Mouse (Mus musculus): ENCODE measurements around the gene Rfc5. TPM values are rescaled to one million over a fixed set of nuclear protein-coding genes. Genes with fewer than 3 reads are reported as not detected.
A peak's percentile ranks its signal among the peaks of the same experiment; 100 is the strongest.
"Not testable (repeated sequence)": the region's sequence is repeated elsewhere in the genome, so short reads cannot be mapped to it uniquely, and the experiment has no call there.

Rfc5 gene
- polyA plus RNA-seq, 1 experiment from 2014 or later, result 155 TPM

- Histone ChIP-seq H3K9me3 (no peaks in the 10 kb centered on the region), H3K4me3 (peak within 1 kb of the TSS; percentile 95), H3K27ac (peak within 1 kb of the TSS; percentile 94), H3K27me3 (ENCODE audit: poor library complexity, severe bottlenecking) (peaks cover 14% of the 10 kb centered on the region), H3K36me3 (replicated peaks) (no peaks in the 10 kb centered on the region), H3K4me1 (peaks cover 63% of the 10 kb centered on the region)
- peak; percentile 78 for DNase-seq (ENCODE audit: extremely low spot score, low spot score)
- WGBS, result 2% methylated on average over 35 of the region's 54 CpGs
Observed at GRCm38 (mm10) chr5:117357129-117357477, 31.7 kb downstream of the Rfc5 start, which contains the start of gene Wsb2. Gene Wsb2, plus strand, starts transcription at chr5:117357304.

DNA sequence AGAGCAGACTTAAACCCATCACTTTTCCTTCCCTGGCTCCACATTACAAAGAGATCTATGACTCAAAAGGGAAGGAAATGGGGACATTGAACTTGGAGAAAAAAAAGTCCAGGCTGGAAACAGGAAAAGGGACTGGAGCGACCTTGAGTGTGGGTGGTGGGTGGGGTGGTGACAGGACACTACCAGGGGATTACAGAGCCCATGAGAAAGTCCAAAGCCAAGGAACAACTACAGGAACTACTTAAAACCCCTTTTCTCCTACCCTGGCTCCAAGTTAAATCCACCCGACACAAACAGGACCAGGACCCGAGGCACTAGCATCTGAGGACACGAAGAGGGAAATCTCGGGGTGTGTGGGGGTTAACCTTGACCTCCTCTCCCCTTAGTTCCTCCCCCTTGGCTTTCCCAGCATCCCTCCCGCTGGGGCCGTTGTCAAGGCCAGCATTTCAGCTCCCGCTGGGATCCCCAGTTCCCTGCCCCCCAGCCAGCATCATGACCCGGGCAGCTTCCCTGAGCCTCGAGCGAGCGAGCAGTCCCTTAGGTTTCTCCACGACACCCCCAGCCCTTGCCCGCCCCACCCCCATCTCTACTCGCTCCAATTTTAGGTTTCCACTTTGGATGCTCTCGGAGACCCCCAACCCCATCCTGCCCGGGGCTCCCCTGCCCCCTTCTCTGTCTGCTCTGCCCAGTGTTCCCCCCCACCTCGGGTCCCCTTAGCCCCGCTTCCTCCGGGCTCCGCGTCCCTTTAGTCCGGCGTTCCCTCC lies 32.3 kb downstream of the Rfc5 start:
- H3K36me3 ChIP-seq (replicated peaks), result no peaks in the 10 kb centered on the region
- H3K27me3 ChIP-seq (ENCODE audit: poor library complexity, severe bottlenecking), result peaks cover 14% of the 10 kb centered on the region
- peak overlapping the region; percentile 94 for H3K27ac ChIP-seq
- H3K4me3 ChIP-seq, result peak overlapping the region; percentile 95
- H3K9me3 ChIP-seq, result no peaks in the 10 kb centered on the region
- under 1% methylated on average over 23 of the region's 24 CpGs for WGBS
- peaks cover 58% of the 10 kb centered on the region for H3K4me1 ChIP-seq
- peak; percentile 54 for DNase-seq (ENCODE audit: extremely low spot score, low spot score)

DNA sequence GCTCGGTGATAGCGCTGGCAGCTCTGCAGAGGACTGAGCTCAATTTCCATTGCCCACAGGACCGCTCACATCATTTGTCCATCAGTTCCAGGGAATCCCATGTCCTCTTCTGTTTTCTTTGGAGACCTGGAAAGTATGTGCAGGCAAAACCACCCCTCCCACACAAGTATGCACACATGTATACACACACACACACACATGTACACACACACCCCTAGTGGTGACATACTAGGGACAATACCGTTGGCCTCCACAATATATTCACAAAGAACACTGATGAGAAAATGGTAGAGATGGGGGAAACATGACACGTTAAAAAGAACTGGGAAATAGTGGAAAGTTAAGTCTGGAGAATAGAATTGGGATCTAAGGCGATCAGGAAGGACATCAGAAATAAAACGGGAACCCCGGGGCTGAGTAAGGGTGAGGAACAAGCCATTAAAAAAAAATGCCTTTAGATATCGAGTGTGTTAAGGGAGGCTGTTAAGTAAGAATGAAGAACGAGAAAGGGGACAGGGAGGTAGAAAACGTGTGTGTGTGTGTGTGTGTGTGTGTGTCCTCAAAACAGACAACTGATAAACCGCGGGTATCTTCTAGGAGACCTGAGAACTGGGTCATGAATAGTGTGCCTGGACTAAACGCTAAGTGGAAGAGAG lies 33.1 kb downstream of the Rfc5 start:
- Histone ChIP-seq H3K4me1 (peaks cover 50% of the 10 kb centered on the region), H3K27ac (peak overlapping the region; percentile 94; the same call in 1 of the 2 replicates), H3K4me3 (peak overlapping the region; percentile 95), H3K9me3 (no peaks in the 10 kb centered on the region), H3K27me3 (ENCODE audit: poor library complexity, severe bottlenecking) (peaks cover 14% of the 10 kb centered on the region), H3K36me3 (replicated peaks) (no peaks in the 10 kb centered on the region)
- no peak for DNase-seq (ENCODE audit: extremely low spot score, low spot score)
- WGBS, result 61% methylated on average over 14 of the region's 14 CpGs

DNA sequence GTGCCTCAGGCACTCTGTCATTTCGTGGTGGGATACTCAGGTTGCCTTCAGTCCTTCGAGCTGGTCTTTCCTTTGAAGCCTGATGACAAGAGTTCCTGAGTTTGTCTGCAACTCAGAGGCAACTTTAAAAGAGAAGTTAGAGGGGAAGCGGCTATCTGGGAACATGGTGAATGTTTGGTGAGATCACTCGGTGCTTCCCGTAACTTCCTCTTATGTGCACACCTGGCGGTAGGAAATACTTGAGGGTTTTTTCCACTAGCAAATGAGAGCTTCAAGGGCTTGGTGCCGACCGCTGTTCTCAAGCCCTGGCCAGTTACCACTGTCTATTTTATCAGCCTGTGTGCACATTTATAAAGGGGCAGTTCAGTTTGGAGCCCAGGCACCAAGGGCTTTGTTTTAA lies 34.7 kb downstream of the Rfc5 start:
- Histone ChIP-seq H3K36me3 (replicated peaks) (0 out of 2 replicates have a peak, but pooled peaks cover under 1% of the 10 kb centered on the region), H3K27me3 (ENCODE audit: poor library complexity, severe bottlenecking) (peaks cover 14% of the 10 kb centered on the region), H3K9me3 (no peaks in the 10 kb centered on the region), H3K4me1 (peaks cover 39% of the 10 kb centered on the region), H3K27ac (no peak overlapping the region), H3K4me3 (no peak overlapping the region)
- 84% methylated on average over 8 of the region's 8 CpGs for WGBS
- no peak for DNase-seq (ENCODE audit: extremely low spot score, low spot score)

GRCm38 (mm10) chr5:117348279-117348678 lies 40.6 kb downstream of the Rfc5 start:
- peaks cover 9% of the 10 kb centered on the region for H3K36me3 ChIP-seq (replicated peaks)
- peak; percentile 82 for DNase-seq (ENCODE audit: extremely low spot score, low spot score)
- no peaks in the 10 kb centered on the region for H3K27me3 ChIP-seq (ENCODE audit: poor library complexity, severe bottlenecking)
- peak overlapping the region; percentile 56; the same call in 1 of the 2 replicates for H3K27ac ChIP-seq
- WGBS, result 26% methylated on average over 19 of the region's 19 CpGs
- H3K4me1 ChIP-seq, result peaks cover 17% of the 10 kb centered on the region
- H3K4me3 ChIP-seq, result peak overlapping the region; percentile 11
- H3K9me3 ChIP-seq, result 0 out of 2 replicates have a peak, but pooled peaks cover 5% of the 10 kb centered on the region

- Histone ChIP-seq H3K9me3 (0 out of 2 replicates have a peak, but pooled peaks cover 5% of the 10 kb centered on the region), H3K4me1 (peaks cover 17% of the 10 kb centered on the region), H3K27ac (peak overlapping the region; percentile 56; the same call in 1 of the 2 replicates), H3K27me3 (ENCODE audit: poor library complexity, severe bottlenecking) (no peaks in the 10 kb centered on the region), H3K36me3 (replicated peaks) (peaks cover 9% of the 10 kb centered on the region), H3K4me3 (peak overlapping the region; percentile 11)
- WGBS, result 92% methylated on average over 2 of the region's 2 CpGs
- DNase-seq (ENCODE audit: extremely low spot score, low spot score), result no peak
Observed at GRCm38 (mm10) chr5:117347838-117348237, 41.0 kb downstream of the Rfc5 start.

DNA sequence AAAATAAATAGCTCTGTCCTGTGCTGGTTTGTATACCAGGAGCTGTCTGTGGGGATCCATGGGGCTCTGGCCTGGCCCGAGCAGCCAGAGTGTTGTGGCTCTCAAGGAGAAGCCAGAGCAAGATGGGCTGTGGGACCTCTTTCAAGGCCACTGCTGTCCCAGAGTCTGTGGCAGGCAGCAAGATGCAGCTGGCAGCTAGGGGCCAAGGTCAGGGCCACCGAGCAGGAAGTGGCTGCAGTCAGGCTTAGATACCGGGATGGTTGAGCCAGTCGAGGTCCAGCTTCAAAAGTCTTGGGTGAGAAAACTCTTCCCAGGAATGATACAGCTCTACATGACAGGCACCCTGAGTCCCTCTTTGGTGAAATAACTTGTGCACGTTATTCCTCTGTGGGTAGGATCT lies 41.8 kb downstream of the Rfc5 start:
- Histone ChIP-seq H3K9me3 (0 out of 2 replicates have a peak, but pooled peaks cover 5% of the 10 kb centered on the region), H3K36me3 (replicated peaks) (peaks cover 9% of the 10 kb centered on the region), H3K4me3 (no peak overlapping the region), H3K4me1 (peaks cover 17% of the 10 kb centered on the region), H3K27ac (no peak overlapping the region), H3K27me3 (ENCODE audit: poor library complexity, severe bottlenecking) (no peaks in the 10 kb centered on the region)
- WGBS, result 82% methylated on average over 5 of the region's 5 CpGs
- no peak for DNase-seq (ENCODE audit: extremely low spot score, low spot score)

GRCm38 (mm10) chr5:117346281-117346680 lies 42.6 kb downstream of the Rfc5 start:
- WGBS, result 67% methylated on average over 3 of the region's 3 CpGs
- 0 out of 2 replicates have a peak, but pooled peaks cover 5% of the 10 kb centered on the region for H3K9me3 ChIP-seq
- peaks cover 17% of the 10 kb centered on the region for H3K4me1 ChIP-seq
- H3K36me3 ChIP-seq (replicated peaks), result peaks cover 9% of the 10 kb centered on the region
- H3K4me3 ChIP-seq, result no peak overlapping the region
- no peaks in the 10 kb centered on the region for H3K27me3 ChIP-seq (ENCODE audit: poor library complexity, severe bottlenecking)
- no peak for DNase-seq (ENCODE audit: extremely low spot score, low spot score)
- no peak overlapping the region for H3K27ac ChIP-seq

GRCm38 (mm10) chr5:117345432-117345976 lies 43.3 kb downstream of the Rfc5 start:
- Histone ChIP-seq H3K9me3 (0 out of 2 replicates have a peak, but pooled peaks cover 5% of the 10 kb centered on the region), H3K36me3 (replicated peaks) (peaks cover 9% of the 10 kb centered on the region), H3K4me1 (peaks cover 15% of the 10 kb centered on the region), H3K4me3 (no peak overlapping the region), H3K27me3 (ENCODE audit: poor library complexity, severe bottlenecking) (no peaks in the 10 kb centered on the region), H3K27ac (no peak overlapping the region)
- WGBS, result 78% methylated on average over 5 of the region's 5 CpGs
- DNase-seq (ENCODE audit: extremely low spot score, low spot score), result no peak

DNA sequence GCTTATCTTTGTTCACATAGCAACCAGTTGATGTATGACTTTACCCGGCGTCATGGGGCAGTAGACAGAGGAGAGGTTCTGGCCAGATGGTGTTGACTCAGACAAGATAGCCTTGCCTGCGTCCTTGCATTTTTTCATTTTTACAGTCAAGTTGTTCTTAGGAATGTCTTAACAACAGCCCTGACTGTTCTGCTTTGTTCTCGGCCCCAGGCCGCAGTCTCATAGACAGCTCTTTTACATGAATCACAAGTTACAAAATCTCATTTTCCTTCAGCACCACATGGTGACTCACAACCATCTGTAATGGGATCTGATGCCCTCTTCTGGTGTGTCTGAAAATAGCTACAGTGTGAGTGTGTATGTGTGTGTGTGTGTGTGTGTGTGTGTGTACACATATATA lies 44.4 kb downstream of the Rfc5 start:
- H3K4me1 ChIP-seq, result peaks cover 11% of the 10 kb centered on the region
- not testable (repeated sequence) for H3K27me3 ChIP-seq (ENCODE audit: poor library complexity, severe bottlenecking); H3K9me3 ChIP-seq; H3K4me3 ChIP-seq; H3K27ac ChIP-seq; DNase-seq (ENCODE audit: extremely low spot score, low spot score)
- 93% methylated on average over 5 of the region's 5 CpGs for WGBS
- peaks cover 11% of the 10 kb centered on the region for H3K36me3 ChIP-seq (replicated peaks)

- WGBS, result 83% methylated on average over 6 of the region's 6 CpGs
- Histone ChIP-seq H3K36me3 (replicated peaks) (peaks cover 8% of the 10 kb centered on the region), H3K27me3 (ENCODE audit: poor library complexity, severe bottlenecking) (no peaks in the 10 kb centered on the region), H3K4me3 (no peak overlapping the region), H3K4me1 (0 out of 2 replicates have a peak, but pooled peaks cover 3% of the 10 kb centered on the region), H3K27ac (no peak overlapping the region), H3K9me3 (peaks cover 1% of the 10 kb centered on the region; the same call in 1 of the 2 replicates)
- DNase-seq (ENCODE audit: extremely low spot score, low spot score), result no peak
Observed at GRCm38 (mm10) chr5:117341896-117342295, 47.0 kb downstream of the Rfc5 start.

- no peak overlapping the region for H3K4me3 ChIP-seq
- H3K36me3 ChIP-seq (replicated peaks), result peaks cover 8% of the 10 kb centered on the region
- H3K4me1 ChIP-seq, result no peaks in the 10 kb centered on the region
- H3K27ac ChIP-seq, result no peak overlapping the region
- WGBS, result 82% methylated on average over 6 of the region's 6 CpGs
- DNase-seq (ENCODE audit: extremely low spot score, low spot score), result no peak
- H3K9me3 ChIP-seq, result peaks cover 5% of the 10 kb centered on the region; the same call in 1 of the 2 replicates
- no peaks in the 10 kb centered on the region for H3K27me3 ChIP-seq (ENCODE audit: poor library complexity, severe bottlenecking)
Observed at GRCm38 (mm10) chr5:117340081-117340480, 48.8 kb downstream of the Rfc5 start.
